Mouse (Mus musculus): ENCODE results near the gene Etv3. TPM values are rescaled to one million over a fixed set of nuclear protein-coding genes. Genes with fewer than 3 reads are reported as not detected.

Etv3 gene
- total and polyA plus RNA-seq, 3 experiments = 13.6 to 16.6 (median 15.7) TPM

GRCm38 (mm10) chr3:87499072-87499471 is 26.1 kb upstream of the Etv3 start:
- Histone ChIP-seq H3K27me3 (ENCODE audit: insufficient read depth, low read length) (peaks cover 29% of the 10 kb centered on the region), H3K36me3 (replicated peaks) (no peaks in the 10 kb centered on the region), H3K9me3 (replicated peaks) (no peaks in the 10 kb centered on the region), H3K4me1 (ENCODE audit: insufficient read depth, low read depth, low read length) (no peaks in the 10 kb centered on the region), H3K4me3 (ENCODE audit: low read depth, low read length) (no peak overlapping the region)
- DNase-seq (ENCODE audit: low spot score) (peak; percentile 29), ATAC-seq (ENCODE audit: extremely low read depth, insufficient number of reproducible peaks, low FRiP score, poor library complexity, severe bottlenecking) (no peak)
- TF ChIP-seq POLR2AphosphoS5 (IDR thresholded peaks at IDR 0.05; ENCODE audit: insufficient replicate concordance, low read depth, low read length) = no peak
- TF ChIP-seq CTCF (IDR thresholded peaks at IDR 0.05; ENCODE audit: low read depth, low read length) = peak; percentile 73
- no peak for TF ChIP-seq GATA2 (IDR thresholded peaks at IDR 0.05; ENCODE audit: borderline replicate concordance, low read depth, low read length)
- TF ChIP-seq TAL1 (conservative IDR thresholded peaks at IDR 0.05; ENCODE audit: low read depth, low read length) = no peak

- Histone ChIP-seq H3K4me1 (ENCODE audit: insufficient read depth, low read depth, low read length) (no peaks in the 10 kb centered on the region), H3K9me3 (replicated peaks) (no peaks in the 10 kb centered on the region), H3K36me3 (replicated peaks) (no peaks in the 10 kb centered on the region), H3K27me3 (ENCODE audit: insufficient read depth, low read length) (peaks cover 35% of the 10 kb centered on the region), H3K4me3 (ENCODE audit: low read depth, low read length) (no peak overlapping the region)
- TF ChIP-seq POLR2AphosphoS5 (IDR thresholded peaks at IDR 0.05; ENCODE audit: insufficient replicate concordance, low read depth, low read length) (no peak), GATA2 (IDR thresholded peaks at IDR 0.05; ENCODE audit: borderline replicate concordance, low read depth, low read length) (no peak), CTCF (IDR thresholded peaks at IDR 0.05; ENCODE audit: low read depth, low read length) (no peak), TAL1 (conservative IDR thresholded peaks at IDR 0.05; ENCODE audit: low read depth, low read length) (no peak), GATA1 (IDR thresholded peaks at IDR 0.05; ENCODE audit: borderline replicate concordance, low read length) (no peak)
- no peak for DNase-seq (ENCODE audit: low spot score)
- ATAC-seq (ENCODE audit: extremely low read depth, insufficient number of reproducible peaks, low FRiP score, poor library complexity, severe bottlenecking) = no peak
These were observed 24.8 kb upstream of the Etv3 start for GRCm38 (mm10) chr3:87500088-87501055.

- no peak for DNase-seq (ENCODE audit: low spot score)
- ATAC-seq (ENCODE audit: extremely low read depth, insufficient number of reproducible peaks, low FRiP score, poor library complexity, severe bottlenecking) = no peak
These were observed 24.1 kb upstream of the Etv3 start for GRCm38 (mm10) chr3:87501151-87501550.

GRCm38 (mm10) chr3:87502771-87503170 is 22.4 kb upstream of the Etv3 start:
- ATAC-seq (ENCODE audit: extremely low read depth, insufficient number of reproducible peaks, low FRiP score, poor library complexity, severe bottlenecking) = no peak
- DNase-seq (ENCODE audit: low spot score) = no peak
- H3K27me3 ChIP-seq (ENCODE audit: insufficient read depth, low read length) = peaks cover 43% of the 10 kb centered on the region
- TF ChIP-seq POLR2AphosphoS5 (IDR thresholded peaks at IDR 0.05; ENCODE audit: insufficient replicate concordance, low read depth, low read length) (no peak), CTCF (IDR thresholded peaks at IDR 0.05; ENCODE audit: low read depth, low read length) (no peak), GATA1 (IDR thresholded peaks at IDR 0.05; ENCODE audit: borderline replicate concordance, low read length) (no peak), TAL1 (conservative IDR thresholded peaks at IDR 0.05; ENCODE audit: low read depth, low read length) (no peak), GATA2 (IDR thresholded peaks at IDR 0.05; ENCODE audit: borderline replicate concordance, low read depth, low read length) (no peak)
- no peaks in the 10 kb centered on the region for H3K9me3 ChIP-seq (replicated peaks)
- no peaks in the 10 kb centered on the region for H3K36me3 ChIP-seq (replicated peaks)
- no peak overlapping the region for H3K4me3 ChIP-seq (ENCODE audit: low read depth, low read length)
- H3K4me1 ChIP-seq (ENCODE audit: insufficient read depth, low read depth, low read length) = no peaks in the 10 kb centered on the region

More at GRCm38 (mm10) chr3:87501151-87501550, 24.1 kb upstream of the Etv3 start:
- Histone ChIP-seq H3K9me3 (replicated peaks) (no peaks in the 10 kb centered on the region), H3K36me3 (replicated peaks) (no peaks in the 10 kb centered on the region), H3K4me3 (ENCODE audit: low read depth, low read length) (no peak overlapping the region), H3K4me1 (ENCODE audit: insufficient read depth, low read depth, low read length) (no peaks in the 10 kb centered on the region), H3K27me3 (ENCODE audit: insufficient read depth, low read length) (peaks cover 40% of the 10 kb centered on the region)
- TF ChIP-seq POLR2AphosphoS5 (IDR thresholded peaks at IDR 0.05; ENCODE audit: insufficient replicate concordance, low read depth, low read length) (no peak), TAL1 (conservative IDR thresholded peaks at IDR 0.05; ENCODE audit: low read depth, low read length) (no peak), GATA2 (IDR thresholded peaks at IDR 0.05; ENCODE audit: borderline replicate concordance, low read depth, low read length) (no peak), GATA1 (IDR thresholded peaks at IDR 0.05; ENCODE audit: borderline replicate concordance, low read length) (no peak), CTCF (IDR thresholded peaks at IDR 0.05; ENCODE audit: low read depth, low read length) (no peak)

- Histone ChIP-seq H3K4me3 (ENCODE audit: low read depth, low read length) (no peak overlapping the region), H3K9me3 (replicated peaks) (no peaks in the 10 kb centered on the region), H3K4me1 (ENCODE audit: insufficient read depth, low read depth, low read length) (no peaks in the 10 kb centered on the region), H3K36me3 (replicated peaks) (no peaks in the 10 kb centered on the region), H3K27me3 (ENCODE audit: insufficient read depth, low read length) (peaks cover 50% of the 10 kb centered on the region)
- DNase-seq (ENCODE audit: low spot score) (peak; percentile 26), ATAC-seq (ENCODE audit: extremely low read depth, insufficient number of reproducible peaks, low FRiP score, poor library complexity, severe bottlenecking) (no peak)
- TF ChIP-seq GATA2 (IDR thresholded peaks at IDR 0.05; ENCODE audit: borderline replicate concordance, low read depth, low read length) (no peak), TAL1 (conservative IDR thresholded peaks at IDR 0.05; ENCODE audit: low read depth, low read length) (no peak), POLR2AphosphoS5 (IDR thresholded peaks at IDR 0.05; ENCODE audit: insufficient replicate concordance, low read depth, low read length) (no peak), CTCF (IDR thresholded peaks at IDR 0.05; ENCODE audit: low read depth, low read length) (peak; percentile 32; the same call in 1 of the 2 replicates)
These were observed 20.9 kb upstream of the Etv3 start for GRCm38 (mm10) chr3:87504330-87504729.

GRCm38 (mm10) chr3:87504749-87505425 is 20.3 kb upstream of the Etv3 start:
- DNase-seq (ENCODE audit: low spot score) = no peak
- ATAC-seq (ENCODE audit: extremely low read depth, insufficient number of reproducible peaks, low FRiP score, poor library complexity, severe bottlenecking) = no peak

More at GRCm38 (mm10) chr3:87504749-87505425, 20.3 kb upstream of the Etv3 start:
- H3K4me3 ChIP-seq (ENCODE audit: low read depth, low read length) = no peak overlapping the region
- H3K4me1 ChIP-seq (ENCODE audit: insufficient read depth, low read depth, low read length) = no peaks in the 10 kb centered on the region
- H3K27me3 ChIP-seq (ENCODE audit: insufficient read depth, low read length) = peaks cover 52% of the 10 kb centered on the region
- no peaks in the 10 kb centered on the region for H3K36me3 ChIP-seq (replicated peaks)
- H3K9me3 ChIP-seq (replicated peaks) = no peaks in the 10 kb centered on the region
- TF ChIP-seq GATA2 (IDR thresholded peaks at IDR 0.05; ENCODE audit: borderline replicate concordance, low read depth, low read length) (no peak), TAL1 (conservative IDR thresholded peaks at IDR 0.05; ENCODE audit: low read depth, low read length) (no peak), POLR2AphosphoS5 (IDR thresholded peaks at IDR 0.05; ENCODE audit: insufficient replicate concordance, low read depth, low read length) (no peak), GATA1 (IDR thresholded peaks at IDR 0.05; ENCODE audit: borderline replicate concordance, low read length) (no peak), CTCF (IDR thresholded peaks at IDR 0.05; ENCODE audit: low read depth, low read length) (no peak)
